Mouse (Mus musculus) kidney, adult 9 months (tissue): ENCODE results near the gene Prdm16.

Source experiments
- DNase-seq: peaks from one replicate; pipeline ENCODE4 v3.0.0; 2022

Gene Prdm16

GRCm38 (mm10) chr4:154549497-154549896, 87.2 kb downstream of the Prdm16 start:
- no peak for DNase-seq

- DNase-seq: no peak
These were observed 89.4 kb downstream of the Prdm16 start for GRCm38 (mm10) chr4:154547176-154547855.

- no peak for DNase-seq
These were observed 91.4 kb downstream of the Prdm16 start for GRCm38 (mm10) chr4:154545296-154545695.

GRCm38 (mm10) chr4:154543921-154544320, 92.8 kb downstream of the Prdm16 start:
- no peak for DNase-seq

- DNase-seq: no peak
These were observed 93.5 kb downstream of the Prdm16 start for GRCm38 (mm10) chr4:154543128-154543527.

GRCm38 (mm10) chr4:154542568-154542967, 94.1 kb downstream of the Prdm16 start:
- DNase-seq: no peak

- DNase-seq: no peak
These were observed 94.9 kb downstream of the Prdm16 start for GRCm38 (mm10) chr4:154541632-154542276.

- no peak for DNase-seq
These were observed 96.0 kb downstream of the Prdm16 start for GRCm38 (mm10) chr4:154540671-154541070.

- DNase-seq: no peak
These were observed 97.0 kb downstream of the Prdm16 start for GRCm38 (mm10) chr4:154539703-154540102.

GRCm38 (mm10) chr4:154538727-154539126, 97.9 kb downstream of the Prdm16 start:
- no peak for DNase-seq

- no peak for DNase-seq
These were observed 100.6 kb downstream of the Prdm16 start for GRCm38 (mm10) chr4:154536110-154536509.

GRCm38 (mm10) chr4:154531368-154531767, 105.3 kb downstream of the Prdm16 start:
- no peak for DNase-seq

- DNase-seq: no peak
These were observed 106.3 kb downstream of the Prdm16 start for GRCm38 (mm10) chr4:154530336-154530735.

- peak; percentile 81 for DNase-seq
These were observed 109.2 kb downstream of the Prdm16 start for GRCm38 (mm10) chr4:154527506-154527905.

GRCm38 (mm10) chr4:154526351-154526786, 110.3 kb downstream of the Prdm16 start:
- DNase-seq: no peak

GRCm38 (mm10) chr4:154523898-154524297, 112.8 kb downstream of the Prdm16 start:
- DNase-seq: no peak

GRCm38 (mm10) chr4:154521881-154522676, 114.6 kb downstream of the Prdm16 start:
- no peak for DNase-seq

- no peak for DNase-seq
These were observed 117.1 kb downstream of the Prdm16 start for GRCm38 (mm10) chr4:154519470-154520037.

- DNase-seq: no peak
These were observed 118.7 kb downstream of the Prdm16 start for GRCm38 (mm10) chr4:154517991-154518390.

- no peak for DNase-seq
These were observed 120.2 kb downstream of the Prdm16 start for GRCm38 (mm10) chr4:154516470-154516869.

- DNase-seq: no peak
These were observed 123.0 kb downstream of the Prdm16 start for GRCm38 (mm10) chr4:154513664-154514063.

- no peak for DNase-seq
These were observed 124.1 kb downstream of the Prdm16 start for GRCm38 (mm10) chr4:154512518-154513090.

- no peak for DNase-seq
These were observed 124.9 kb downstream of the Prdm16 start for GRCm38 (mm10) chr4:154511767-154512166.
